Mouse (Mus musculus) inflammation-experienced regulatory T-cells, adult 6 months (primary cell): ENCODE measurements around the gene Tgif2. TPM values are rescaled to one million over a fixed set of nuclear protein-coding genes. Genes with fewer than 3 reads are reported as not detected.
A peak's percentile ranks its signal among the peaks of the same experiment; 100 is the strongest.
"Not testable (repeated sequence)": the region's sequence is repeated elsewhere in the genome, so short reads cannot be mapped to it uniquely, and the experiment has no call there.

Source experiments
- ATAC-seq: one replicate; pipeline ENCODE4 v1.8.0; 2017
- polyA plus RNA-seq, 3 experiments: library from polyadenylated mRNA; unstranded; fragments of 100-300 nt; shearing (Covaris generic); gene quantifications; one replicate each; pipeline ENCODE4 v1.2.1; 2017

The Tgif2 gene
- polyA plus RNA-seq, 3 experiments from 2014 or later = 3.1 to 9.7 (median 4.6) TPM

- ATAC-seq = peak; percentile 87
Measured at GRCm38 (mm10) chr2:156877726-156878125, 37.9 kb downstream of the Tgif2 start.

- no peak for ATAC-seq
Measured at GRCm38 (mm10) chr2:156879541-156879940, 39.7 kb downstream of the Tgif2 start.

GRCm38 (mm10) chr2:156882431-156883001 is 42.7 kb downstream of the Tgif2 start:
- ATAC-seq = peak; percentile 26

GRCm38 (mm10) chr2:156884396-156885211 is 44.8 kb downstream of the Tgif2 start:
- no peak for ATAC-seq

GRCm38 (mm10) chr2:156885666-156886065 is 45.9 kb downstream of the Tgif2 start:
- not testable (repeated sequence) for ATAC-seq

GRCm38 (mm10) chr2:156886084-156886631 is 46.4 kb downstream of the Tgif2 start:
- ATAC-seq = no peak

GRCm38 (mm10) chr2:156887017-156887416 is 47.2 kb downstream of the Tgif2 start, which contains the start of gene Sla2:
Gene Sla2 (minus strand): TSS chr2:156887192.
- ATAC-seq = peak; percentile 86

GRCm38 (mm10) chr2:156888490-156888889 is 48.7 kb downstream of the Tgif2 start:
- no peak for ATAC-seq

GRCm38 (mm10) chr2:156892240-156892639 is 52.4 kb downstream of the Tgif2 start:
- ATAC-seq = no peak

GRCm38 (mm10) chr2:156892821-156893220 is 53.0 kb downstream of the Tgif2 start:
- no peak for ATAC-seq

- ATAC-seq = no peak
Measured at GRCm38 (mm10) chr2:156894496-156895265, 54.9 kb downstream of the Tgif2 start.

GRCm38 (mm10) chr2:156896384-156896914 is 56.6 kb downstream of the Tgif2 start:
- ATAC-seq = no peak

GRCm38 (mm10) chr2:156897034-156897433 is 57.2 kb downstream of the Tgif2 start:
- ATAC-seq = no peak

- no peak for ATAC-seq
Measured at GRCm38 (mm10) chr2:156898374-156898773, 58.6 kb downstream of the Tgif2 start.

- no peak for ATAC-seq
Measured at GRCm38 (mm10) chr2:156899184-156899583, 59.4 kb downstream of the Tgif2 start.

GRCm38 (mm10) chr2:156901344-156901743 is 61.5 kb downstream of the Tgif2 start:
- ATAC-seq = no peak

- ATAC-seq = no peak
Measured at GRCm38 (mm10) chr2:156901883-156902282, 62.1 kb downstream of the Tgif2 start.

- not testable (repeated sequence) for ATAC-seq
Measured at GRCm38 (mm10) chr2:156902411-156902810, 62.6 kb downstream of the Tgif2 start.

GRCm38 (mm10) chr2:156903367-156903766 is 63.6 kb downstream of the Tgif2 start:
- ATAC-seq = no peak
